Mouse (Mus musculus) hindbrain, embryonic 13.5 days (tissue): ENCODE measurements around the gene Smg8. TPM values are rescaled to one million over a fixed set of nuclear protein-coding genes. Genes with fewer than 3 reads are reported as not detected.
A peak's percentile ranks its signal among the peaks of the same experiment; 100 is the strongest.

Experiments used
- ATAC-seq: fragments of 200-750 bp; cut with Nextera tagmentation; 2 replicates; pipeline ENCODE4 v1.8.0; 2017; ENCODE audit warnings: moderate TSS enrichment; ENCODE audit not compliant: low FRiP score
- H3K27ac ChIP-seq: fragments of 300-500 bp; sonication (generic); 2 replicates; pipeline ENCODE4 v1.5.1; 2015; ENCODE audit warnings: inconsistent platforms, mild to moderate bottlenecking, moderate library complexity
- H3K27me3 ChIP-seq: fragments of 300-500 bp; sonication (generic); 2 replicates; pipeline ENCODE4 v1.6.1; 2015; ENCODE audit warnings: mild to moderate bottlenecking, inconsistent platforms
- H3K36me3 ChIP-seq: fragments of 300-500 bp; sonication (generic); 2 replicates; pipeline ENCODE4 v1.6.1; 2015; ENCODE audit warnings: mild to moderate bottlenecking, inconsistent platforms
- H3K4me1 ChIP-seq: fragments of 300-500 bp; sonication (generic); replicated peaks from 2 replicates; pipeline ENCODE4 v1.6.1; 2015; ENCODE audit warnings: inconsistent platforms
- H3K4me2 ChIP-seq: fragments of 300-500 bp; sonication (generic); 2 replicates; pipeline ENCODE4 v1.6.1; 2015; ENCODE audit warnings: inconsistent platforms, mild to moderate bottlenecking, moderate library complexity
- H3K4me3 ChIP-seq: fragments of 300-500 bp; sonication (generic); 2 replicates; pipeline ENCODE4 v1.5.1; 2015; ENCODE audit warnings: mild to moderate bottlenecking, inconsistent platforms
- H3K9ac ChIP-seq: fragments of 300-500 bp; sonication (generic); 2 replicates; pipeline ENCODE4 v1.6.1; 2015; ENCODE audit warnings: mild to moderate bottlenecking, inconsistent platforms
- H3K9me3 ChIP-seq: fragments of 300-500 bp; sonication (generic); 2 replicates; pipeline ENCODE4 v1.6.1; 2016; ENCODE audit warnings: inconsistent platforms
- WGBS: fragments of 180-500 bp; shearing (Covaris S2); methylation state at CpG from one replicate; pipeline ENCODE4 v1.1.7; 2015; 5-methylcytosine and 5-hydroxymethylcytosine counted together
- microRNA counts: library from miRNA; unstranded; fragments of <30 nt; microRNA quantifications from one replicate; lab custom pipeline; 2016
- microRNA-seq: library from miRNA; unstranded; fragments of <30 nt; microRNA quantifications from one replicate; pipeline ENCODE4, GENCODE M21; 2016
- polyA plus RNA-seq: library from polyadenylated mRNA; unstranded; fragments of >200 nt; fragmentation: Nextera tagmentation; extraction: Ambion mirVana; gene quantifications from 2 replicates; pipeline ENCODE4 v1.2.1, GENCODE M21; 2015

The Smg8 gene
- polyA plus RNA-seq, 1 experiment from 2014 or later: 21.3 TPM

- Histone ChIP-seq H3K9me3 (no peaks in the 10 kb centered on the region), H3K36me3 (peaks cover 11% of the 10 kb centered on the region), H3K4me3 (no peak overlapping the region), H3K4me2 (no peak overlapping the region), H3K9ac (no peak overlapping the region), H3K27me3 (no peaks in the 10 kb centered on the region), H3K27ac (no peak overlapping the region), H3K4me1 (no peaks in the 10 kb centered on the region)
- ATAC-seq: no peak
- 89% methylated on average over 3 of the region's 3 CpGs for WGBS
These were observed 58.4 kb downstream of the Smg8 start for GRCm38 (mm10) chr11:87028212-87028611.

MicroRNAs within 50 kb of the gene (microRNA counts, 519-probe panel; counts per million panel counts)
- 5,521 counts per million, percentile 92 among the panel's probes with 10 or more counts for microRNA mmu-miR-301a (lab: Ali Mortazavi, UCI)

Small RNAs within 50 kb of the gene (microRNA-seq; reads per million reads assigned to microRNA genes)
- 2,550 reads per million, percentile 84 among the genes with 10 or more reads in this experiment for gene Mir301

Other genes starting within 250 kb of the Smg8 start
- 4.7 and 5.0 TPM in 2 replicates for gene Ypel2, start 93.1 kb downstream of the Smg8 start, polyA plus RNA-seq
- 190 and 193 TPM in 2 replicates for gene Gdpd1, start 12.7 kb downstream of the Smg8 start, polyA plus RNA-seq
- 3.0 and 3.5 TPM in 2 replicates for gene Prr11, start 21.9 kb upstream of the Smg8 start, polyA plus RNA-seq
- 56.8 and 57.6 TPM in 2 replicates for gene Ska2, start 22.5 kb upstream of the Smg8 start, polyA plus RNA-seq
- gene Trim37, start 40.3 kb upstream of the Smg8 start, polyA plus RNA-seq: 82.1 and 83.5 TPM in 2 replicates